In genomic region chr11:58302774-58303445, GRCm38 (mm10) we compare ENCODE assay signal across 7 mouse cellular contexts. TPM values are rescaled to one million over a fixed set of nuclear protein-coding genes. Genes with fewer than 3 reads are reported as not detected.
A peak's percentile ranks its signal among the peaks of the same experiment; 100 is the strongest.
DNase-seq lines count a peak whose midpoint lies in the region; ATAC-seq lines count a peak whose summit lies in the region.

No protein-coding gene starts in this region.

- H3K9me3 ChIP-seq in neural tube, embryonic 11.5 days (ENCODE audit: control insufficient read depth, low read length), result no peaks in the 10 kb centered on the region
- no peaks in the 10 kb centered on the region for H3K9me3 ChIP-seq in forebrain, embryonic 10.5 days
- no peaks in the 10 kb centered on the region for H3K9me3 ChIP-seq in liver, embryonic 11.5 days (ENCODE audit: control insufficient read depth, low read length)
- no peaks in the 10 kb centered on the region for H3K9me3 ChIP-seq in stomach, embryonic 16.5 days (replicated peaks; ENCODE audit: control insufficient read depth, low read length)

- peak overlapping the region; percentile 53 for H3K9ac ChIP-seq in neural tube, embryonic 11.5 days (ENCODE audit: low read length)
- peak overlapping the region; percentile 74 for H3K9ac ChIP-seq in liver, embryonic 11.5 days (ENCODE audit: low read depth, low read length)
- H3K9ac ChIP-seq in stomach, embryonic 16.5 days (ENCODE audit: low read length), result peak overlapping the region; percentile 69

- no peaks in the 10 kb centered on the region for H3K36me3 ChIP-seq in neural tube, embryonic 11.5 days (ENCODE audit: control insufficient read depth, insufficient read depth, low read length)
- H3K36me3 ChIP-seq in forebrain, embryonic 10.5 days (replicated peaks), result no peaks in the 10 kb centered on the region
- H3K36me3 ChIP-seq in liver, embryonic 11.5 days (ENCODE audit: control insufficient read depth, insufficient read depth, low read length), result no peaks in the 10 kb centered on the region
- no peaks in the 10 kb centered on the region for H3K36me3 ChIP-seq in stomach, embryonic 16.5 days (ENCODE audit: control insufficient read depth, insufficient read depth, low read length)

- H3K4me1 ChIP-seq in neural tube, embryonic 11.5 days (ENCODE audit: control insufficient read depth, insufficient read depth, low read length), result peaks cover 14% of the 10 kb centered on the region
- H3K4me1 ChIP-seq in forebrain, embryonic 10.5 days, result peaks cover 32% of the 10 kb centered on the region
- peaks cover 5% of the 10 kb centered on the region for H3K4me1 ChIP-seq in liver, embryonic 11.5 days (replicated peaks; ENCODE audit: control insufficient read depth, insufficient read depth, low read length)
- H3K4me1 ChIP-seq in stomach, embryonic 16.5 days (ENCODE audit: control insufficient read depth, insufficient read depth, low read length), result peaks cover 5% of the 10 kb centered on the region

- ATAC-seq in neural tube, embryonic 11.5 days (ENCODE audit: insufficient read depth, low FRiP score, low TSS enrichment), result peak; percentile 51
- ATAC-seq in liver, embryonic 11.5 days (replicated peaks; ENCODE audit: low FRiP score), result peak; percentile 50
- ATAC-seq in stomach, embryonic 16.5 days (ENCODE audit: insufficient read depth, low FRiP score), result peak; percentile 49

- peak overlapping the region; percentile 47 for H3K4me3 ChIP-seq in neural tube, embryonic 11.5 days (ENCODE audit: low read depth, low read length)
- peak overlapping the region; percentile 60 for H3K4me3 ChIP-seq in forebrain, embryonic 10.5 days
- H3K4me3 ChIP-seq in liver, embryonic 11.5 days (ENCODE audit: low read depth, low read length), result peak overlapping the region; percentile 73
- peak overlapping the region; percentile 71 for H3K4me3 ChIP-seq in stomach, embryonic 16.5 days (replicated peaks; ENCODE audit: low read length)

- peak overlapping the region; percentile 84 for H3K27ac ChIP-seq in neural tube, embryonic 11.5 days (ENCODE audit: low read depth, low read length)
- peak overlapping the region; percentile 88 for H3K27ac ChIP-seq in forebrain, embryonic 10.5 days
- peak overlapping the region; percentile 93 for H3K27ac ChIP-seq in liver, embryonic 11.5 days (ENCODE audit: low read depth, low read length)
- H3K27ac ChIP-seq in stomach, embryonic 16.5 days (ENCODE audit: low read length), result peak overlapping the region; percentile 96

- H3K27me3 ChIP-seq in neural tube, embryonic 11.5 days (ENCODE audit: control insufficient read depth, insufficient read depth, low read length), result no peaks in the 10 kb centered on the region
- H3K27me3 ChIP-seq in forebrain, embryonic 10.5 days (ENCODE audit: poor library complexity, severe bottlenecking), result no peaks in the 10 kb centered on the region
- no peaks in the 10 kb centered on the region for H3K27me3 ChIP-seq in liver, embryonic 11.5 days (replicated peaks; ENCODE audit: control insufficient read depth, insufficient read depth, low read length)
- no peaks in the 10 kb centered on the region for H3K27me3 ChIP-seq in stomach, embryonic 16.5 days (ENCODE audit: control insufficient read depth, insufficient read depth, low read length)

- peak overlapping the region; percentile 50 for H3K4me2 ChIP-seq in neural tube, embryonic 11.5 days (ENCODE audit: low read depth)
- H3K4me2 ChIP-seq in liver, embryonic 11.5 days, result peak overlapping the region; percentile 69
- H3K4me2 ChIP-seq in stomach, embryonic 16.5 days (ENCODE audit: low read depth, low read length), result peak overlapping the region; percentile 63

- no peak for DNase-seq in neural tube, embryonic 11.5 days (ENCODE audit: low spot score)
- DNase-seq in neural tube, embryonic 10.5 days (ENCODE audit: extremely low spot score, low spot score), result no peak
- DNase-seq in forebrain, embryonic 10.5 days (ENCODE audit: extremely low spot score, low spot score), result no peak
- DNase-seq in liver, embryonic 11.5 days (ENCODE audit: low spot score), result no peak
- DNase-seq in thymus, postnatal 4 days, result no peak
- DNase-seq in frontal cortex, postnatal 25 days (ENCODE audit: low spot score in 2 of 2), result no peak

- under 1% methylated on average over 26 of the region's 26 CpGs for WGBS in neural tube, embryonic 11.5 days
- WGBS in forebrain, embryonic 10.5 days, result 1% methylated on average over 26 of the region's 26 CpGs
- 2% methylated on average over 26 of the region's 26 CpGs for WGBS in liver, embryonic 11.5 days
- WGBS in stomach, embryonic 16.5 days, result under 1% methylated on average over 26 of the region's 26 CpGs

RNA-seq across cellular contexts. Expression of gene Zfp692, which starts 4.0 kb away (rescaled TPM):
- 15.0 and 17.1 TPM in 2 replicates for polyA plus RNA-seq in neural tube, embryonic 11.5 days (2014; fragmentation: Nextera tagmentation; extraction: Ambion mirVana)
- polyA plus RNA-seq in forebrain, embryonic 10.5 days (2016; fragmentation: Nextera tagmentation; extraction: Ambion mirVana), result 27.1 and 30.9 TPM in 2 replicates
- 18.3 and 19.2 TPM in 2 replicates for polyA plus RNA-seq in liver, embryonic 11.5 days (2014; fragmentation: Nextera tagmentation; extraction: Ambion mirVana)
- 28.8 and 29.9 TPM in 2 replicates for polyA plus RNA-seq in stomach, embryonic 16.5 days (2015; fragmentation: Nextera tagmentation; extraction: Ambion mirVana)

RNA-seq across cellular contexts. Expression of gene Zfp672, which starts 27.2 kb away (rescaled TPM):
- polyA plus RNA-seq in neural tube, embryonic 11.5 days (2014; fragmentation: Nextera tagmentation; extraction: Ambion mirVana), result 25.5 and 27.7 TPM in 2 replicates
- polyA plus RNA-seq in forebrain, embryonic 10.5 days (2016; fragmentation: Nextera tagmentation; extraction: Ambion mirVana), result 23.9 and 24.1 TPM in 2 replicates
- 50.6 and 50.7 TPM in 2 replicates for polyA plus RNA-seq in liver, embryonic 11.5 days (2014; fragmentation: Nextera tagmentation; extraction: Ambion mirVana)
- polyA plus RNA-seq in stomach, embryonic 16.5 days (2015; fragmentation: Nextera tagmentation; extraction: Ambion mirVana), result 44.8 and 52.1 TPM in 2 replicates

RNA-seq across cellular contexts. Expression of gene Sh3bp5l, which starts 27.6 kb away (rescaled TPM):
- 37.0 and 41.4 TPM in 2 replicates for polyA plus RNA-seq in neural tube, embryonic 11.5 days (2014; fragmentation: Nextera tagmentation; extraction: Ambion mirVana)
- 39.8 and 40.9 TPM in 2 replicates for polyA plus RNA-seq in forebrain, embryonic 10.5 days (2016; fragmentation: Nextera tagmentation; extraction: Ambion mirVana)
- 20.5 and 25.3 TPM in 2 replicates for polyA plus RNA-seq in liver, embryonic 11.5 days (2014; fragmentation: Nextera tagmentation; extraction: Ambion mirVana)
- polyA plus RNA-seq in stomach, embryonic 16.5 days (2015; fragmentation: Nextera tagmentation; extraction: Ambion mirVana), result 29.8 and 37.1 TPM in 2 replicates

RNA-seq across cellular contexts. Expression of gene 4930438A08Rik, which starts 28.3 kb away (rescaled TPM):
- not detected in 2 replicates for polyA plus RNA-seq in neural tube, embryonic 11.5 days (2014; fragmentation: Nextera tagmentation; extraction: Ambion mirVana)
- polyA plus RNA-seq in forebrain, embryonic 10.5 days (2016; fragmentation: Nextera tagmentation; extraction: Ambion mirVana), result not detected in 2 replicates
- polyA plus RNA-seq in liver, embryonic 11.5 days (2014; fragmentation: Nextera tagmentation; extraction: Ambion mirVana), result 0.30 and 0.44 TPM in 2 replicates
- 0.17 and 0.26 TPM in 2 replicates for polyA plus RNA-seq in stomach, embryonic 16.5 days (2015; fragmentation: Nextera tagmentation; extraction: Ambion mirVana)
